Mouse (Mus musculus) myocyte (in vitro differentiated cells): ENCODE data around the gene Fam69b.

ENCODE experiments used
- CEBPB ChIP-seq: IDR thresholded peaks from 2 replicates; pipeline ENCODE4 v1.6.1; 2011; ENCODE audit warnings: mild to moderate bottlenecking, moderate library complexity; ENCODE audit not compliant: poor library complexity, insufficient read depth, severe bottlenecking
- MAX ChIP-seq: IDR thresholded peaks from one replicate; pipeline ENCODE4 v1.6.1; 2011; ENCODE audit warnings: low read depth, mild to moderate bottlenecking, control low read depth
- MYOD1 ChIP-seq, 3 experiments: IDR thresholded peaks; one replicate each; pipeline ENCODE4 v1.6.1; 2011; ENCODE audit warnings: control low read depth in 2 of 3, low read depth in 2 of 3, mild to moderate bottlenecking in 2 of 3, moderate library complexity in 1 of 3; ENCODE audit not compliant: insufficient read length in 2 of 3, control insufficient read depth in 1 of 3
- POLR2A ChIP-seq: IDR thresholded peaks from one replicate; pipeline ENCODE4 v1.6.1; 2011; ENCODE audit warnings: low read depth, mild to moderate bottlenecking, control low read depth, moderate library complexity; ENCODE audit not compliant: insufficient read length
- SRF ChIP-seq: IDR thresholded peaks from one replicate; pipeline ENCODE4 v1.6.1; 2011; ENCODE audit warnings: low read depth; ENCODE audit not compliant: control insufficient read depth, insufficient read length
- TCF12 ChIP-seq: IDR thresholded peaks from one replicate; pipeline ENCODE4 v1.6.1; 2011; ENCODE audit warnings: mild to moderate bottlenecking, control low read depth; ENCODE audit not compliant: poor library complexity, insufficient read depth, severe bottlenecking
- TCF3 ChIP-seq: IDR thresholded peaks from one replicate; pipeline ENCODE4 v1.6.1; 2011; ENCODE audit warnings: low read depth, control low read depth; ENCODE audit not compliant: insufficient read length
- USF1 ChIP-seq: IDR thresholded peaks from one replicate; pipeline ENCODE4 v1.6.1; 2011; ENCODE audit warnings: low read depth, mild to moderate bottlenecking, control low read depth, moderate library complexity

GRCm38 (mm10) chr2:26639838-26640830, 11.9 kb downstream of the Fam69b start:
- TF ChIP-seq POLR2A (peak; percentile 97), TCF3 (no peak), USF1 (no peak), MYOD1 (IDR thresholded peaks at IDR 0.05; ENCODE audit: control insufficient read depth in 1 of 3, insufficient read length in 2 of 3, low read depth in 2 of 3) (no peak), CEBPB (no peak), TCF12 (no peak), SRF (no peak), MAX (no peak)
